Mouse (Mus musculus): ENCODE measurements around the gene Frmpd2. TPM values are rescaled to one million over a fixed set of nuclear protein-coding genes. Genes with fewer than 3 reads are reported as not detected.
"Not testable (repeated sequence)": the region's sequence is repeated elsewhere in the genome, so short reads cannot be mapped to it uniquely, and the experiment has no call there.

Gene Frmpd2
- polyA plus RNA-seq (2012; rRNA removed): 0.06 and 0.13 TPM in 2 replicates

GRCm38 (mm10) chr14:33471331-33471730 lies at the start of gene Frmpd2:
TSS of gene Frmpd2 (plus strand) at chr14:33471696.
- TF ChIP-seq POLR2A (IDR thresholded peaks at IDR 0.05; ENCODE audit: control insufficient read depth, extremely low read depth, insufficient read depth, low read length, poor library complexity) (no peak), CTCF (IDR thresholded peaks at IDR 0.05; ENCODE audit: borderline replicate concordance, control insufficient read depth, extremely low read depth, insufficient read depth, low read length, poor library complexity) (no peak)
- 90% methylated on average over 3 of the region's 3 CpGs for WGBS
- H3K27ac ChIP-seq (ENCODE audit: control insufficient read depth, insufficient read depth, low read length): no peak within 1 kb of the TSS
- no peaks in the 10 kb centered on the region for H3K4me1 ChIP-seq (replicated peaks; ENCODE audit: control insufficient read depth, insufficient read depth, low read length)
- DNase-seq: no peak
- H3K36me3 ChIP-seq (ENCODE audit: control insufficient read depth, insufficient read depth, low read length): no peaks in the 10 kb centered on the region
- H3K27me3 ChIP-seq (ENCODE audit: control insufficient read depth, insufficient read depth, low read length): no peaks in the 10 kb centered on the region
- no peak within 1 kb of the TSS for H3K4me3 ChIP-seq (ENCODE audit: control insufficient read depth, insufficient read depth, low read length)

GRCm38 (mm10) chr14:33423003-33423402 lies 48.5 kb upstream of the Frmpd2 start:
- no peak for TF ChIP-seq POLR2A (IDR thresholded peaks at IDR 0.05; ENCODE audit: control insufficient read depth, extremely low read depth, insufficient read depth, low read length, poor library complexity)
- no peak for TF ChIP-seq CTCF (IDR thresholded peaks at IDR 0.05; ENCODE audit: borderline replicate concordance, control insufficient read depth, extremely low read depth, insufficient read depth, low read length, poor library complexity)
- 47% methylated on average over 1 of the region's 1 CpGs for WGBS
- H3K36me3 ChIP-seq (ENCODE audit: control insufficient read depth, insufficient read depth, low read length): no peaks in the 10 kb centered on the region
- no peaks in the 10 kb centered on the region for H3K4me1 ChIP-seq (replicated peaks; ENCODE audit: control insufficient read depth, insufficient read depth, low read length)
- no peak for DNase-seq
- no peak overlapping the region for H3K27ac ChIP-seq (ENCODE audit: control insufficient read depth, insufficient read depth, low read length)
- H3K4me3 ChIP-seq (ENCODE audit: control insufficient read depth, insufficient read depth, low read length): no peak overlapping the region
- no peaks in the 10 kb centered on the region for H3K27me3 ChIP-seq (ENCODE audit: control insufficient read depth, insufficient read depth, low read length)

- DNase-seq: no peak
- H3K4me1 ChIP-seq (replicated peaks; ENCODE audit: control insufficient read depth, insufficient read depth, low read length): no peaks in the 10 kb centered on the region
- H3K27me3 ChIP-seq (ENCODE audit: control insufficient read depth, insufficient read depth, low read length): no peaks in the 10 kb centered on the region
- H3K36me3 ChIP-seq (ENCODE audit: control insufficient read depth, insufficient read depth, low read length): no peaks in the 10 kb centered on the region
- TF ChIP-seq POLR2A (IDR thresholded peaks at IDR 0.05; ENCODE audit: control insufficient read depth, extremely low read depth, insufficient read depth, low read length, poor library complexity) (no peak), CTCF (IDR thresholded peaks at IDR 0.05; ENCODE audit: borderline replicate concordance, control insufficient read depth, extremely low read depth, insufficient read depth, low read length, poor library complexity) (no peak)
- no peak overlapping the region for H3K27ac ChIP-seq (ENCODE audit: control insufficient read depth, insufficient read depth, low read length)
- H3K4me3 ChIP-seq (ENCODE audit: control insufficient read depth, insufficient read depth, low read length): no peak overlapping the region
Measured at GRCm38 (mm10) chr14:33424124-33424523, 47.4 kb upstream of the Frmpd2 start.

- H3K27ac ChIP-seq (ENCODE audit: control insufficient read depth, insufficient read depth, low read length); H3K4me1 ChIP-seq (replicated peaks; ENCODE audit: control insufficient read depth, insufficient read depth, low read length); DNase-seq; H3K27me3 ChIP-seq (ENCODE audit: control insufficient read depth, insufficient read depth, low read length); H3K4me3 ChIP-seq (ENCODE audit: control insufficient read depth, insufficient read depth, low read length); H3K36me3 ChIP-seq (ENCODE audit: control insufficient read depth, insufficient read depth, low read length): not testable (repeated sequence)
- WGBS: 85% methylated on average over 4 of the region's 4 CpGs
Measured at GRCm38 (mm10) chr14:33432485-33432884, 39.0 kb upstream of the Frmpd2 start.

GRCm38 (mm10) chr14:33443780-33444179 lies 27.7 kb upstream of the Frmpd2 start:
- TF ChIP-seq POLR2A (IDR thresholded peaks at IDR 0.05; ENCODE audit: control insufficient read depth, extremely low read depth, insufficient read depth, low read length, poor library complexity) (no peak), CTCF (IDR thresholded peaks at IDR 0.05; ENCODE audit: borderline replicate concordance, control insufficient read depth, extremely low read depth, insufficient read depth, low read length, poor library complexity) (no peak)
- H3K4me3 ChIP-seq (ENCODE audit: control insufficient read depth, insufficient read depth, low read length): no peak overlapping the region
- WGBS: 72% methylated on average over 2 of the region's 2 CpGs
- no peak overlapping the region for H3K27ac ChIP-seq (ENCODE audit: control insufficient read depth, insufficient read depth, low read length)
- no peaks in the 10 kb centered on the region for H3K36me3 ChIP-seq (ENCODE audit: control insufficient read depth, insufficient read depth, low read length)
- H3K4me1 ChIP-seq (replicated peaks; ENCODE audit: control insufficient read depth, insufficient read depth, low read length): no peaks in the 10 kb centered on the region; the same call in 1 of the 2 replicates
- DNase-seq: no peak
- no peaks in the 10 kb centered on the region for H3K27me3 ChIP-seq (ENCODE audit: control insufficient read depth, insufficient read depth, low read length)

- Histone ChIP-seq H3K4me1 (replicated peaks; ENCODE audit: control insufficient read depth, insufficient read depth, low read length) (no peaks in the 10 kb centered on the region; the same call in 1 of the 2 replicates), H3K27me3 (ENCODE audit: control insufficient read depth, insufficient read depth, low read length) (no peaks in the 10 kb centered on the region), H3K36me3 (ENCODE audit: control insufficient read depth, insufficient read depth, low read length) (no peaks in the 10 kb centered on the region), H3K4me3 (ENCODE audit: control insufficient read depth, insufficient read depth, low read length) (no peak overlapping the region), H3K27ac (ENCODE audit: control insufficient read depth, insufficient read depth, low read length) (no peak overlapping the region)
- no peak for TF ChIP-seq CTCF (IDR thresholded peaks at IDR 0.05; ENCODE audit: borderline replicate concordance, control insufficient read depth, extremely low read depth, insufficient read depth, low read length, poor library complexity)
- no peak for TF ChIP-seq POLR2A (IDR thresholded peaks at IDR 0.05; ENCODE audit: control insufficient read depth, extremely low read depth, insufficient read depth, low read length, poor library complexity)
- WGBS: 64% methylated on average over 3 of the region's 3 CpGs
- no peak for DNase-seq
Measured at GRCm38 (mm10) chr14:33445962-33446361, 25.5 kb upstream of the Frmpd2 start.

GRCm38 (mm10) chr14:33446561-33447023 lies 24.9 kb upstream of the Frmpd2 start:
- Histone ChIP-seq H3K27ac (ENCODE audit: control insufficient read depth, insufficient read depth, low read length) (no peak overlapping the region), H3K36me3 (ENCODE audit: control insufficient read depth, insufficient read depth, low read length) (no peaks in the 10 kb centered on the region), H3K4me1 (replicated peaks; ENCODE audit: control insufficient read depth, insufficient read depth, low read length) (no peaks in the 10 kb centered on the region; the same call in 1 of the 2 replicates), H3K4me3 (ENCODE audit: control insufficient read depth, insufficient read depth, low read length) (peak overlapping the region; percentile 85), H3K27me3 (ENCODE audit: control insufficient read depth, insufficient read depth, low read length) (no peaks in the 10 kb centered on the region)
- WGBS: under 1% methylated on average over 67 of the region's 72 CpGs
- TF ChIP-seq CTCF (IDR thresholded peaks at IDR 0.05; ENCODE audit: borderline replicate concordance, control insufficient read depth, extremely low read depth, insufficient read depth, low read length, poor library complexity) (no peak), POLR2A (IDR thresholded peaks at IDR 0.05; ENCODE audit: control insufficient read depth, extremely low read depth, insufficient read depth, low read length, poor library complexity) (no peak)
- no peak for DNase-seq

Data from thymus, adult 2 months (tissue).